Mouse (Mus musculus): ENCODE data around the gene Gm8082. TPM values are rescaled to one million over a fixed set of nuclear protein-coding genes. Genes with fewer than 3 reads are reported as not detected.
"Not testable (repeated sequence)": the region's sequence is repeated elsewhere in the genome, so short reads cannot be mapped to it uniquely, and the experiment has no call there.

Gm8082 gene
- not detected in 2 replicates for polyA plus RNA-seq (2011; ENCODE audit: insufficient read depth, insufficient read length, low replicate concordance, missing spikeins)

GRCm38 (mm10) chr14:42993524-42993923 is at the start of gene Gm8082:
Gm8082 (minus strand) TSS chr14:42993624.
- H3K27ac ChIP-seq (ENCODE audit: control insufficient read depth, insufficient read depth, low read depth, low read length, poor library complexity); H3K4me1 ChIP-seq (ENCODE audit: control insufficient read depth, insufficient read depth, low read length); H3K4me3 ChIP-seq (replicated peaks; ENCODE audit: control insufficient read depth, low read depth, low read length): not testable (repeated sequence)
- WGBS: 80% methylated on average over 1 of the region's 1 CpGs

GRCm38 (mm10) chr14:43015528-43015927 is 22.1 kb upstream of the Gm8082 start, which contains the start of gene Gm10376:
Gm10376 (minus strand) TSS chr14:43015628.
- H3K27ac ChIP-seq (ENCODE audit: control insufficient read depth, insufficient read depth, low read depth, low read length, poor library complexity); H3K4me3 ChIP-seq (replicated peaks; ENCODE audit: control insufficient read depth, low read depth, low read length); H3K4me1 ChIP-seq (ENCODE audit: control insufficient read depth, insufficient read depth, low read length): not testable (repeated sequence)

Other genes with a start within 250 kb of the Gm8082 start
- not detected in 2 replicates for gene Gm3015, start 224.8 kb downstream of the Gm8082 start, polyA plus RNA-seq (2011; ENCODE audit: insufficient read depth, insufficient read length, low replicate concordance, missing spikeins)
- gene Gm10377, start 195.6 kb downstream of the Gm8082 start, polyA plus RNA-seq (2011; ENCODE audit: insufficient read depth, insufficient read length, low replicate concordance, missing spikeins): not detected in 2 replicates
- gene Gm21977, start 140.1 kb downstream of the Gm8082 start, polyA plus RNA-seq (2011; ENCODE audit: insufficient read depth, insufficient read length, low replicate concordance, missing spikeins): not detected in 2 replicates
- not detected in 2 replicates for gene Gm10376, start 22.0 kb upstream of the Gm8082 start, polyA plus RNA-seq (2011; ENCODE audit: insufficient read depth, insufficient read length, low replicate concordance, missing spikeins)
- not detected in 2 replicates for gene Gm8094, start 83.0 kb upstream of the Gm8082 start, polyA plus RNA-seq (2011; ENCODE audit: insufficient read depth, insufficient read length, low replicate concordance, missing spikeins)
- not detected in 2 replicates for gene Gm8104, start 107.0 kb upstream of the Gm8082 start, polyA plus RNA-seq (2011; ENCODE audit: insufficient read depth, insufficient read length, low replicate concordance, missing spikeins)
- not detected in 2 replicates for gene Gm7233, start 186.2 kb upstream of the Gm8082 start, polyA plus RNA-seq (2011; ENCODE audit: insufficient read depth, insufficient read length, low replicate concordance, missing spikeins)
- gene Gm8122, start 241.7 kb upstream of the Gm8082 start, polyA plus RNA-seq (2011; ENCODE audit: insufficient read depth, insufficient read length, low replicate concordance, missing spikeins): not detected in 2 replicates

All from bone marrow, adult 2 months (tissue).